Mouse (Mus musculus) cerebellum, postnatal 14 days (tissue): ENCODE data around the gene Abca14.

Source experiments
- DNase-seq, 2 experiments: peaks; one replicate each; pipeline ENCODE4 v3.0.0; 2021; ENCODE audit warnings: mixed read lengths in 2 of 2

The Abca14 gene

GRCm38 (mm10) chr7:120203789-120204188 lies at the start of gene Abca14:
TSS of gene Abca14 (plus strand) at chr7:120203961.
- peak; percentile 91 to 93 for DNase-seq

- DNase-seq = no peak
Observed at GRCm38 (mm10) chr7:120156841-120157409, 46.8 kb upstream of the Abca14 start.

GRCm38 (mm10) chr7:120157575-120158061 lies 46.1 kb upstream of the Abca14 start:
- DNase-seq = no peak

DNA sequence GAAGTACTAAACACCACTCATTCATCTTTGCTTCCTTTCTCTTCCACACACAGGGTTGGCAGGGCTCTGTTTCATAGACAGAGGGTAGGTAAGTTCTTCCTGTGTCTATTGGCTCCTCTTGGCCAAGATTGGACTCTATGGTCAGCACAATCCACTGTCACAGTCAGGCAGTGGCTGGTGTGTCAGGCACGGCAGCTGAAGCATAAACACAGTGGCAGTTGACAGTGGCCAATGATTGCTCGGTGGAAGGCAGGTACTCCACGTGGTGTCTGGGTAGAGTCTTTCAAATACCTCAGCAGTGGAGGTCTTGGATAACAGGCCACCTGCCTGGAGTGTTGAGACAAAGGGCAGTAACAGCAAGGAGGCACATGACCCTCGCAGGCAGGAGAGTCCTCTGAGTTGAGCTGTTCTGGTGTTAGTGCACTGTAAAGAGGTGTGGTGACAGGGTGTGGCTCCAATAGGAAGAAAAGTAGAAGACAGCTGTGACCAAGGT lies 45.6 kb upstream of the Abca14 start:
- no peak for DNase-seq

GRCm38 (mm10) chr7:120163581-120164251 lies 40.0 kb upstream of the Abca14 start:
- DNase-seq = peak; percentile 18 to 28

- no peak for DNase-seq
Observed at GRCm38 (mm10) chr7:120172188-120172700, 31.5 kb upstream of the Abca14 start.

GRCm38 (mm10) chr7:120173603-120174244 lies 30.0 kb upstream of the Abca14 start, which contains the start of gene Anks4b:
TSS of gene Anks4b (plus strand) at chr7:120173858.
- no peak for DNase-seq

GRCm38 (mm10) chr7:120174723-120175504 lies 28.8 kb upstream of the Abca14 start:
- no peak for DNase-seq

DNA sequence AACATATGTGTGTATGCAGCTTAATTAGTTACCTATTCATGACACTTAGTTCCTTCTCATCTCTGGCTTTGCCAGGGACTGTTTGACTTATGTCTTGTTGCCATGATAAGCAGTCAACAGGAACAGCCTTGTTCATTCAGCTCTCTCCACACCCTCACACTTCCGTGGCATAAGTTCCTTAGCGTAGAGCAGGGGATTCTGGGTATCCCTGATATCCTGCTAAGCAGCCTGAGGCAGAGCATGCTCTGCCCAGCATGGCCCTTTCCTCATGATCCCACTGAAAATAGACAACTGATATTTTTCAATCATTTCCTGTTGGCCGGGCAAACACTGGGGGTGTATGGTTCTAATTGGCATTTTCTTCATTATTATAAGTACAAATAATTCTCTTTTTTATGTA lies 26.1 kb upstream of the Abca14 start:
- DNase-seq = no peak

DNA sequence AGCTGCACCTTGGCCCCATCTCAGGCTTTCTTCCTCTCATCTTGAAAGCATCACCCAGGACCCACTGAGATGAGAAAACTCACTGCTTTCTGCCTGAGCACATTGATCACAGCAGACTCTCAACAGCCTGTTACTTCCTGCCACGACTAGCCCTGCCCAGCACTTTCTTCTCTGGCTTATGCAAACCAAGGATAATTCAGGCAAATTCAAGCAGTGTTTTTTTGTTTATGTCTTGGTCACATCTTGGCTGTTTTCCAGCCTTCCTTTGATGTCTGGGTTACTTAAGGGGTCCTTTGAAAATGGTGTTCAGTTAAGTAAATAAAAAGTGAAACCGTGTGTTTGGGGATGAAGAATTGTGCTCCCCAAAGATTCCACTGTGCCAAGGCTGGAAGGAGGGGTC lies 24.8 kb upstream of the Abca14 start:
- DNase-seq = no peak

GRCm38 (mm10) chr7:120180547-120180946 lies 23.2 kb upstream of the Abca14 start:
- no peak for DNase-seq

DNA sequence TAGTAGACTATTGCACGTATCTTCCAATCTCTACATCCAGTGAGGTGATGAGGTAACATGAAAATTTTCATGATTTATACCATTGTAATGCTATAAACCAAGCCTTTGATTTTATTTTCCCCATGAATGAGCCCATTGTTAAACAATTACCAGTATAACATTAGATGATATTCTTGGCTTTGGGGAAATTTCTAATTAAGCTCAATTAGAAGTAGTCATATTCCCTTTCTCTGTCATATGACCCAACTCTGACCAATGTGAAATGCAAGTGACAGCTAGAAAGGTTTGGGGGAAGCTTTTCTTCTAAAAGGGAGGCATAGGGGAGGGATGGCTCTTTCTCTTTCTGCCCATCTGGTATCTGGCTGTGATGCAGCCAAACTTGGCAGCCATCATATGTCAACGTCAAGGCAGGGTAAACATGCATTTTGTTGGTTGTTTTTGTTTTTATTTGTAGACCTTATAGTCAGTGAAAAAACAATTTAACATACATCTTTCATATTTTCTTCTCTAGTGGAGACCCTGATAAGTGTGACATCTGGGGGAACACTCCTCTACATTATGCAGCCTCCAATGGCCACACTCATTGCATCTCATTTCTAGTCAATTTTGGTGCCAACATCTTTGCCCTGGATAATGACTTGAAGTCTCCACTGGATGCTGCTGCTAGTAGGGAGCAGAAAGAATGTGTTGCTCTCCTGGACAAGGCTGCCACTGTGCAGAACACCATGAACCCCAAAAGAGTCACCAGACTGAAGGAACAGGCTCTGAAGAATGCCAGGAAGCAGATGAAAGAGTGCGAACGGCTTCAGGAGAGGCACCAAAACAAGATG lies 22.1 kb upstream of the Abca14 start:
- peak in 1 of 2 experiments; percentile 38 for DNase-seq

- DNase-seq = no peak
Observed at GRCm38 (mm10) chr7:120182891-120183290, 20.9 kb upstream of the Abca14 start.

GRCm38 (mm10) chr7:120188946-120189345 lies 14.8 kb upstream of the Abca14 start:
- DNase-seq = no peak

- DNase-seq = peak; percentile 50 to 52
Observed at GRCm38 (mm10) chr7:120189369-120190149, 14.2 kb upstream of the Abca14 start.

DNA sequence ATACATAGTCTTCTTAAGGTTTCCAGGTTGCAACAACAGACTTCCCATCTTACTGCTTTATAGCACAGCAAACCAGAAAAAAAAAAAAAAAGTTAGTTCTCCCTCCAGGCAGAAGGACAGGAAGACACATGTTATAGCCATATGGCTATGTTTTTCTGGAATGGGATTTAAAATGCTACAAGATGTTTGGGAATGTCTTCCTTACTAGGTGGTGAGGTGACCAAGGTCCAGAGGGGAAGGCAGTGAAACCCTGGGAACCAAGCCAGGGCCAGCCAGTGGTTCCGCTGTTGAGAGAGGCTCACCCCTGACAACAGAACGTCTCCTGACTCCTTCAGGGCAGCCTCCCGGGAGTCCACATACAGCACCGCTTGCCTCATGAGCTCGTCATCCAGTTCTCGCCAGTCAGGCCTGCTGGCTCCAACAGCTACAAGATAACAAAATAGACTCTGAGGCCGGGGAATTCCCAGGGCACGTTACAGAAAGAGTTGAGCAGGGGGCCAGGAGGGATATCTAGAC lies 13.6 kb upstream of the Abca14 start:
- peak; percentile 25 to 33 for DNase-seq

DNA sequence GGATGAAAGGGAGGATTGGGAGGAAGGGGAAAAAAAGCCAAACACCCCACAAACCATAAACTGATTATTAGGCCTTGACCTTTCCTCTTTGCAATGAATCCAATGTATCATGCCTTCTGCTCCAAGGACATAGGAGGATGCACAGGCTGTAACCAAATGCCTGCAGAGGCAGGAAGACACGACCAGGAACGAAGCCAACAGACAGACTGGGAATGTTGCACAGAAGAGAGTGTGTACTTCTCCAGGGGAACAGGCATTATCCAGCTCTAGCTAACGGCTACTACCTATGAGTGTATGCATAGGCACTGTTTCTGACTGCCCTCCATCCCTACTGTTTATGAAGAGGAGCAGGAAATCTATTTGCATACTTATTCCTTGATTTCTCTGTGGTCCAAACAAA lies 11.6 kb upstream of the Abca14 start:
- peak in 1 of 2 experiments; percentile 41 for DNase-seq

DNA sequence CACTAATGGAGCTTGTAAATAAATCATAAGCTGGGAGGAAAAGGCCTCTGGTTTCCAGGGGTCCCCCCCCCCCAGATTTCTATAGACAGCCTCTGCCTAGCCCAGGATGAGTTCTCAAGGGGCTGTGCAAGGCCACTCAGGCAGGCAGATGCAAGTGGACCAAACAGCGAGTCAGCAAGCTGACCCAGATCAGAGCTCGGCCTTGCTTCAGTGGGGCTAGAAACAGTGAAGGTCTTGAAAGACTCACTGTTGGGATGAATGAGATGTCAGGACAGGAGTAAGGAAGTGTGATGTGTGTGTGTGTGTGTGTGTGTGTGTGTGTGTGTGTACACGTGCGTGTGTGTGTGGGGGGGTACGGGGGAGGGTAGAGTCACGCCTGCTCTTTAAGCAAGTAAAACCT lies 10.9 kb upstream of the Abca14 start:
- DNase-seq = no peak

GRCm38 (mm10) chr7:120195207-120195606 lies 8.6 kb upstream of the Abca14 start:
- no peak for DNase-seq

- DNase-seq = peak; percentile 39 to 52
Observed at GRCm38 (mm10) chr7:120201231-120201744, 2.5 kb upstream of the Abca14 start.
